Mouse (Mus musculus) kidney, postnatal 36 days (tissue): ENCODE measurements around the gene Spice1.

Experiments used
- DNase-seq, 2 experiments: peaks; one replicate each; pipeline ENCODE4 v3.0.0; 2021 to 2022; ENCODE audit warnings: mixed read lengths in 2 of 2

The Spice1 gene

GRCm38 (mm10) chr16:44347071-44347901, at the start of gene Spice1:
Gene Spice1 (plus strand): TSS chr16:44347121.
- peak; percentile 97 to 100 for DNase-seq

DNA sequence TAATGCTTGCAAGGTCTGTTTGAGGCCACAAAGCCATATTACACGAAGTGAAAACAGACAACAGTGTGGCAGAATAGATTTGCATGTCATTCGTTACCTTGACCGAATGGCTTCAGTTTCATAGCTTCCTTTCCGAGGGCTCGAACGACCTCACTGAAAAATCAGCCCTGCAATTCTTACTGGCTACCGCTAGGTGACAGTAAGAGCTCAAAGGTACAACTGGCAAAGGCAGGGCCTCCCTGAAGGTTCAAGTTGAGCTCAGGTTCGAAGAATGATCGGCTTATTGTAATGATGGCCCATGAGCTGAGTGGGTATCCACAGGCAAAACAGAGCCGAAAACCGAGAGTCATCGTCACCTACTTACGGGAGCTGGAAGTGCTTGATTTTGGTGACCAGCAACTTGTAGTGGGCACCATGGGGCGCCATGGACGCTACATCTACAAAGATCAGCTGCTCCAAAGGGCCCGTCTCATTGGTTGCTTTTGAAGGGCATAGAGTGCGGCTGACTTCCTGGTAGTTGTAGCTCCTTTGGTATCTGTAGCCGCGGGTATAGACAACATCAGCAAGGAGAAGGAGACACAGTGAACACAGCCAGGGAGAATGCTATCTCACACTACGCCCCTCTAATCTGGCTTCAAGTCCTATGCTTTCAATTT, 47.4 kb upstream of the Spice1 start:
- no peak for DNase-seq

GRCm38 (mm10) chr16:44302126-44302892, 44.6 kb upstream of the Spice1 start:
- DNase-seq = no peak

DNA sequence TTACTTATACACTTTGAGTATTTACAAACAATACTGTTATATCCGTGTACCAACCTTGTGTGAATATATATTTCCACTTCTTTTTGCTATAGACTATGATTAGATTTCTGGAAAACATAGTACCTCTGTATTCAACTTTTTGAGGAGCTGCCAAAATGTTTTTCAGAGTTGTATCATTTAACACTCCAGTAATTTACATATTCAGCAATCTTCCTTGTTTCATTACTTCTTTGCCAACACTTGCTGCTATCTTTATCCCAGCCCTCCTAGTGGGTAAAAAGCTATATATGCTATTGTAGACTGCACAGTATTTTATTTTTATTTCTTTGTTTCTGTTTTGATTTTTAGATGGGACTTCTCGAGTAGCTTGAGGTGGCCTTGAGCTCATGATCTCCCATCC, 43.1 kb upstream of the Spice1 start:
- DNase-seq = no peak

DNA sequence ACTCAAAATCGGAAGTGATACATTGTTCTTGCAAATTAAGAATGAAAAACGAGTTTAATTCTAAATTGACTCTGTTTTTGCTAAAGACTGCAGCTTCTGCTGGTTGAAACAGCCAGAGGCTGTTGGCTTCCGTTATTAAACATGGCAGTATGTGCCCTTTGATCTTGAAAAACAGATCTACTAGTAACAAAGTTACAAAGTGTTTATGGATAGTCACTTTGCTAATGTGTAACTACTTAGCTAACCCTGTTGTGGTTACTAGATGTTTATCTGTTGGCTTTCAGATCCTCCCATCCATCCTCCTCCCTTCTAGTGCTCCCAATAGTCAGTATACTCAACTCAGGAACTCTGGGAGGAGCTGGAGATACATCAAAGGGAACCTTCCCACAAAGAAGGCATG, 41.3 kb upstream of the Spice1 start:
- DNase-seq = peak in 1 of 2 experiments; percentile 24

GRCm38 (mm10) chr16:44313422-44313821, 33.5 kb upstream of the Spice1 start:
- peak in 1 of 2 experiments; percentile 45 for DNase-seq

GRCm38 (mm10) chr16:44316350-44316749, 30.6 kb upstream of the Spice1 start:
- no peak for DNase-seq

- DNase-seq = no peak
Observed at GRCm38 (mm10) chr16:44320232-44320631, 26.7 kb upstream of the Spice1 start.

GRCm38 (mm10) chr16:44328644-44329043, 18.3 kb upstream of the Spice1 start:
- no peak for DNase-seq

- no peak for DNase-seq
Observed at GRCm38 (mm10) chr16:44330657-44331056, 16.3 kb upstream of the Spice1 start.

DNA sequence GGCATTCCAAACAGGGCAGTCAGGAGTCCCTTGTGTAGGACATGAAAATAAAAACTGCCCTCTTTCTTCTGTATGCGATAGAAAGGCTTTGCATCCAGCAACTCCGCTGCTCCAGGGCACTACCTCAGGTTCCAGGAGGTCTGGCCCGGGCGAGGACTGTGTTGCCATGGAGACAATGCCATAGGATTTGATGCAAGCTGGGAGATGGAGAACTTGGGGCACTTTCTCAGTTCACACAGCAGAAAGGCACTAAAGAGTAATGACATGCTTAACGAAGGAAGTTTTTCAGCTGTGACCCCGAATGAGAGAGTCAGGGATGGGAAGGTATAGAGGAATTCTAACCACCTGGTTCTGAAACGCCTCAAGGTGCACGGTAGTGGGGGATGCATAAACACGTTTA, 15.8 kb upstream of the Spice1 start:
- no peak for DNase-seq

- no peak for DNase-seq
Observed at GRCm38 (mm10) chr16:44331671-44331994, 15.3 kb upstream of the Spice1 start.

DNA sequence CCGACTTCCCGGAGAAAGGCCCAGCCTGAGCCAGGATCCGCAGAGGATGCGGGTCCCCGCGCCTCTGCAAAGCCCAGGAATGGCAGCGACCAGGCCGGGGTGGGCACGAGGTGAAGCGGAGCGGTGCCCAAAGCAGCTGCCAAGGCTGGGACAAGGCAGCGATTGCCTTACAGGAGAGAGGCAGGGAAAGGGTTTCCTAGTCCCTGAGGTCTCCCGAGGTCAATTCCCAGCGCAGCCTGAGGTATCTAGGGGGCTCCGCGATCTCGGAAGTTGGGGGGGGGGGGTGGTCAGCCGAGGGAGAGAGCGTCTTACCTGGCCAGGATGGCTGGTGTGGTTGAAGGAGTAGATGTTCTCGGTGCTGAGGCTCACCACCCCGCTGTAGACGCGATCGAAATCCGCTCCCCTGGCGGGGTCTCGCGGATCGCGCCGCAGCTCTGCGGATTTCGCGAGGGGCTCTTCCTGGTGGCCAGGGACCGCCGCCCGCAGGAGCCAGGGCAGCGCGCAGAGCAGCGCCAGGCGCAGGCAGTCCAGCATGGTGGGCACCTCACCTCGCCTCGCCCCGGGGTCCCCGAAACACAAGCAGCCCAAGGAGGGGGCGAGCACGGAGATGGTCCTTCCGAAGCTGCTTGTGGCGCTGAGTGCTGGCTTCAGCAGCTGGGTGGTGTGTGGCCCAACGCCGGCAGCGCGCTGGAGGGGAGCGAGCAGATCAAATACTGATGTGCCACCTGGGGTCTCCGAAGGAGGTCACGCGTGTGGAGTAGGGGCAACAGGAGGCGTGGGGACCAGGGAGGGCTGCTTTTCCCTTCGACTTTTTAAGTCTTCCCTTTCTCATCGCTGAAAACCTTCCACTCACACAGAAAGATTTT, 14.7 kb upstream of the Spice1 start:
- DNase-seq = peak in 1 of 2 experiments; percentile 26

- DNase-seq = peak in 1 of 2 experiments; percentile 14
Observed at GRCm38 (mm10) chr16:44332861-44333284, 14.0 kb upstream of the Spice1 start, which contains the start of gene Sidt1. Gene Sidt1 (minus strand): TSS chr16:44333196.

- no peak for DNase-seq
Observed at GRCm38 (mm10) chr16:44337541-44337940, 9.4 kb upstream of the Spice1 start.

GRCm38 (mm10) chr16:44349801-44350397, 3.0 kb downstream of the Spice1 start:
- no peak for DNase-seq

DNA sequence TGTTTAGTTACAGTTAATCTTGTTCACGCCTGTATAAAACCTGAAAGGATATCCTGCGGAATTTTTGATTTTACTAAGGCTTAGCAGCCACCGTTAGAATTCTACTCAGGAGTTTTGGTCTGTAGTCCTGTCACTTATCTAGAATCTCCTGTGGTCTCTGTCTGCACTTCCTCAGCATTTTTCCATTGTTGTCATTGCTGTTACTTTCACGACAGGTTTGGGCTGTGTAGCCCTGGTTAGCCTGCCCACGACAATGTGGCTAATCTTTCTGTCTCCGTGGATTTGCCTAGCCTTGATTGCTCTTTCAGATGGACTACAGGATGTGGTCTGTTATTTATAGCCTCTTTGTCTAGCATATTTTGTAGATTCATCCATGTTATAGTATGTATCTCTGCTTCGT, 9.4 kb downstream of the Spice1 start:
- no peak for DNase-seq

- DNase-seq = peak; percentile 59 to 79
Observed at GRCm38 (mm10) chr16:44357571-44358268, 10.8 kb downstream of the Spice1 start.

DNA sequence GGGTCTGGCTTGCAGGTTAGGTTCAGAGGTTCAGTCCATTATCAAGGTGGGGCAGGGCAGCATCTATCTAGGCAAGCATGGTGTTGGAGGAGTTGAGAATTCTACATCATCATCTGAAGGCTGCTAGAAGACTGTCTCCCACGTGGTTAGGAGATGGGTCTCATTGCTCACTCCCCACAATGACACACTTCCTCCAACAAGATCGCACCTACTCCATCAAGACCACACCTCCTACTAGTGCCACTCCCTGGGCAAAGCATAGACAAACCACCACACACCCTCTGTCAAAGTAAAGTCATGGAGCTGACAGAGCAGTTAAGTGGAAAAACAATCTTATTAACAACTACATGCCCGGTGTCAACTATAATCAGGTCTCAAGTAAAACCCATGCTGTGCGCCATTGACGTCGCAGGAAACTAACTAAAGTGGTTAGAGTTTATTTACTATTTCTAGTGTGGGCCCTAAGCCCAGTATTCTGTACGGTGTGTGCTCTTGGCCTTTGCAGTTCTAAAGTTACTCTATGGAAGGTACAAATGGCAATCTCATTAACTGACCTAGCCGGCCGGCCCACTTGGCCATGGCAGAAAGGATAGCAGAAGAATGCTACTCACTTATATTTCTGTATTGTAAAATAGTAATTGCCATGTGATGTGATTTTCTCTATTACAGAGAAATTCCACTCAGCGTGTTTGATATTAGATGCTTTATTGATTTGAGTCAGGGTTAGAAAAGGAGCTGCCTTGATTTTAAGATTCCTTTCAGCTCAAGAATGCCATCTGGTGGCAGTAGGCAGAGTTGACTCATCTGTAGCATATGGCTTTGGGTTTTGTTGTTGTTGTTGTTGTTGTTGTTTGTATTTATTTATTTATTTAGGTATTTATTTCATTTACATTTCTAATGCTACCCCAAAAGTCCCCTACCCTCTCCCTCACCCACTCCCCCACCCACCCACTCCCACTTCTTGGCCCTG, 15.3 kb downstream of the Spice1 start:
- peak; percentile 40 to 65 for DNase-seq

DNA sequence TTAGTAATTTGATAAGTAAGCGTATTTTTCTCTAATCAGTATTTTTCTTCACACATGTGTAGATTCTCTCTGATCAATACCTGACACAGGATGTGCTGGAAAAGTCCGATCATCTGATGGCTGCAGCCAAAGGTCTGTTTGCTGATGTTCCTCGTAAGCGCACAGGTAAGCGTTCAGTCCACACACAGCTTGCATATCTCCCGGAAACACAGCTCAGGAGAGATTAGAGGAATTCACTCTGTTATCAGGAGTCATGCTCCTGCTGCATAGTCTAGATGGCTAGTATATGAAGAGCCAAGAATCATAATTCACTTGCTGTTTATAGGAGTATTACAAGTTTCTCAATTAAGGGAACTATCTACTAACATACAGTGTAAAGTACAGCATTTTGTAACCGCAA, 18.6 kb downstream of the Spice1 start:
- DNase-seq = no peak
